Mouse (Mus musculus) bone marrow, adult 2 months (tissue): ENCODE measurements around the gene Ociad1.

ENCODE experiments used
- CTCF ChIP-seq: fragments of 200-500 bp; IDR thresholded peaks from 2 replicates; pipeline ENCODE4 v1.5.1; 2011; ENCODE audit warnings: low read length, control low read depth; ENCODE audit not compliant: control insufficient read depth, insufficient read depth
- POLR2A ChIP-seq: fragments of 200-500 bp; IDR thresholded peaks from 2 replicates; pipeline ENCODE4 v1.6.1; 2011; ENCODE audit warnings: low read depth, mild to moderate bottlenecking, control low read depth, low read length, borderline replicate concordance; ENCODE audit not compliant: control insufficient read depth

GRCm38 (mm10) chr5:73252739-73253138 lies 39.8 kb upstream of the Ociad1 start:
- TF ChIP-seq POLR2A (no peak), CTCF (no peak)
